Mouse (Mus musculus): ENCODE measurements around the gene Med11.

DNA sequence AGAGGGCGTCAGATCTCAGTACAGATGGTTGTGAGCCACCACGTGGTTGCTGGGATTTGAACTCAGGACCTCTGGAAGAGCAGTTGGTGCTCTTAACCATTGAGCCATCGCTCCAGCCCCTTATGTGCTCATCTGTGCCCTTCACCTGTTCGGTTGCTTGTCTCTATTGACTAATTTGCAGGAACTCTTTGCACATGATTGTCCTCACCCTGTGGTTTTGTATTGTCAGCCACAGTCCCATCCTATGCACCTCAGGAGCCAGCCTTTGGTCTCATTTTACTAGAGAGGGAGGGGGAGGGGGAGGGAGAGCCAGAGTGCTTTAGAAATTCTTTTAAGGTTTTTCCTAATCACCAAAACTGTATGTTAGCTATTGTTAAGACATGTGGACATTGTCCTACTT lies 33.5 kb upstream of the Med11 start:
- TF ChIP-seq CTCF (IDR thresholded peaks at IDR 0.05; ENCODE audit: low read depth) (no peak), EP300 (optimal IDR thresholded peaks at IDR 0.05) (no peak)

Measured in stomach, postnatal 0 days (tissue).